Mouse (Mus musculus) liver, embryonic 13.5 days (tissue): Measurements from ENCODE around the gene Kif16b. TPM values are rescaled to one million over a fixed set of nuclear protein-coding genes. Genes with fewer than 3 reads are reported as not detected.
A peak's percentile ranks its signal among the peaks of the same experiment; 100 is the strongest.

ENCODE experiments used
- ATAC-seq: fragments of 200-750 bp; cut with Nextera tagmentation; 2 replicates; pipeline ENCODE4 v1.8.0; 2017; ENCODE audit warnings: low read depth, mild to moderate bottlenecking, moderate number of reproducible peaks, moderate library complexity
- DNase-seq: peaks from one replicate; pipeline ENCODE4 v3.0.0; 2022
- H3K27ac ChIP-seq: fragments of 300-500 bp; sonication (generic); 2 replicates; pipeline ENCODE4 v1.5.1; 2015; ENCODE audit warnings: moderate library complexity, mild to moderate bottlenecking, inconsistent platforms
- H3K27me3 ChIP-seq: fragments of 300-500 bp; sonication (generic); 2 replicates; pipeline ENCODE4 v1.6.1; 2015; ENCODE audit warnings: mild to moderate bottlenecking, inconsistent platforms
- H3K36me3 ChIP-seq: fragments of 300-500 bp; sonication (generic); 2 replicates; pipeline ENCODE4 v1.6.1; 2015; ENCODE audit warnings: mild to moderate bottlenecking, inconsistent platforms
- H3K4me1 ChIP-seq: fragments of 300-500 bp; sonication (generic); replicated peaks from 2 replicates; pipeline ENCODE4 v1.6.1; 2015; ENCODE audit warnings: inconsistent platforms
- H3K4me2 ChIP-seq: fragments of 300-500 bp; sonication (generic); 2 replicates; pipeline ENCODE4 v1.6.1; 2015; ENCODE audit warnings: inconsistent platforms, mild to moderate bottlenecking, moderate library complexity
- H3K4me3 ChIP-seq: fragments of 300-500 bp; sonication (generic); replicated peaks from 2 replicates; pipeline ENCODE4 v1.5.1; 2015; ENCODE audit warnings: mild to moderate bottlenecking, inconsistent platforms
- H3K9ac ChIP-seq: fragments of 300-500 bp; sonication (generic); 2 replicates; pipeline ENCODE4 v1.6.1; 2015; ENCODE audit warnings: mild to moderate bottlenecking, inconsistent platforms
- H3K9me3 ChIP-seq: fragments of 300-500 bp; sonication (generic); replicated peaks from 2 replicates; pipeline ENCODE4 v1.6.1; 2016; ENCODE audit warnings: inconsistent platforms
- WGBS: fragments of 180-500 bp; shearing (Covaris S2); methylation state at CpG from one replicate; pipeline ENCODE4 v1.1.7; 2015; ENCODE audit not compliant: insufficient replicate concordance; 5-methylcytosine and 5-hydroxymethylcytosine counted together
- polyA plus RNA-seq: library from polyadenylated mRNA; unstranded; fragments of >200 nt; fragmentation: Nextera tagmentation; extraction: Ambion mirVana; gene quantifications from 2 replicates; pipeline ENCODE4 v1.2.1, GENCODE M21; 2015

The Kif16b gene
- polyA plus RNA-seq, 1 experiment from 2014 or later, result 2.9 TPM

DNA sequence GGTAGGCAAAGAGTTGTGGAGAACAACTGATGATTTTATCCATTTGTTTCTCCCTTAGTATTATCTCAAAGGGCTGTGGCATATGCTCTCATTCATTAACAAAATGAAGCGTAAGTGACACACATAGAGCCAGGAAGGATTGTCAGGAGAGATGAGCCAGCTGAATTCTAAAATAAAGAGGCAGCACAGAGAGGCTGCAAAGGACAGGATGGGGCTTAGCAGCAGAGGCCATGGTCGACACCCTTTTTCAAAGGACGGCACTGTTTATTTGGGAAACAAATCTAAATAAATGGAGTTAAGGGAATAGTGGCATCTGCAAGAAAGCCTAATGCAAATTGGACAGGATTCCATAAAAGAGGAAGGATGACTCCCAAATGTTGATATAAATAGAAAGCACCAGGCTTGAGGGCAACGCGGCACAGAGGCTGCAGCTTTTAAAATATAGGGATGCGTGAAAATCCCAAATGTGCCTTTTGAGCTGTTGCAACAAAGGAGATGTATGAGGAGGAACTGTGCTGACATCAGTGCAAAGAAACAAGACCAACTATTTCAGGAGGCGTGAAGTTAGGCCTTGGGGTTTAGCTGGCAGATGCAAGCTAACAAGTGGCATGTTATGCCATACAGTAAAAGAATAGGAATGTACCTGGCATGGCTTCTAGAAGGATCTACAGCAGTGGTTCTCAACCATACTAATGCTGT, 265.6 kb downstream of the Kif16b start:
- H3K4me3 ChIP-seq, result no peak overlapping the region
- no peaks in the 10 kb centered on the region for H3K27me3 ChIP-seq
- no peak overlapping the region for H3K4me2 ChIP-seq
- DNase-seq, result no peak
- no peak overlapping the region for H3K9ac ChIP-seq
- H3K36me3 ChIP-seq, result no peaks in the 10 kb centered on the region
- H3K27ac ChIP-seq, result no peak overlapping the region
- WGBS, result 74% methylated on average over 7 of the region's 7 CpGs
- no peaks in the 10 kb centered on the region for H3K9me3 ChIP-seq
- ATAC-seq, result no peak
- no peaks in the 10 kb centered on the region for H3K4me1 ChIP-seq

DNA sequence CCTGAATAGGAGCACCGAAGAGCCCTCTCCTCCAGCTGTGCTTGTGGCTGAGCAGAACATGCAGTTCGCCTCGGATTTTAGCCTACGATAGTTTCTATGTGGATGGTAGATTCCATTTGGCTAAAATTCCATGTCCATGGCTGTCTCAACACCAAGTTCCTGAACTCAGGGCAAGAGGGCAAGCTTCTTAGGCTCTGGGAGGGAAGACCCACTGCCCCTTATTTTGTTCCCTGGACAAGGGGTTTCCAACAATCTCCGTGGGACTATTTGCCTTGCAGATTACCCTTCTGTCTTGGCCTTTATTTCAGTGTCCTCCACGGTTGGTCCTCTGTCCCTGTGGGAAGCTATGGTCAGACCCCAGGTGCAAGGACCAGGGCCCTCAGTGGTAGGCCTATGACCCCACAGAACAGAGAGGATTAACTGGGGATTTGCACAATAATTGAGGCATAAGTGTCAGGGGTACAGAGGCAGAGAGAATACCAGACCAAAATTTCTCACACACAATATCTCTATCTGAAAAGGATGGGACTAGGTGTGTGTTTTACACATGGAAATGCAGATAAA, 267.3 kb downstream of the Kif16b start:
- 68% methylated on average over 6 of the region's 6 CpGs for WGBS
- ATAC-seq (no peak), DNase-seq (no peak)
- Histone ChIP-seq H3K4me3 (no peak overlapping the region), H3K4me2 (no peak overlapping the region), H3K27ac (no peak overlapping the region), H3K27me3 (no peaks in the 10 kb centered on the region), H3K9me3 (no peaks in the 10 kb centered on the region), H3K4me1 (no peaks in the 10 kb centered on the region), H3K36me3 (no peaks in the 10 kb centered on the region), H3K9ac (no peak overlapping the region)

GRCm38 (mm10) chr2:142629523-142630312, 271.6 kb downstream of the Kif16b start:
- Histone ChIP-seq H3K4me3 (no peak overlapping the region), H3K36me3 (no peaks in the 10 kb centered on the region), H3K4me1 (no peaks in the 10 kb centered on the region), H3K27ac (no peak overlapping the region), H3K4me2 (no peak overlapping the region), H3K9ac (no peak overlapping the region), H3K9me3 (no peaks in the 10 kb centered on the region), H3K27me3 (no peaks in the 10 kb centered on the region)
- ATAC-seq, result no peak
- 71% methylated on average over 2 of the region's 2 CpGs for WGBS
- DNase-seq, result no peak

GRCm38 (mm10) chr2:142625756-142626155, 275.6 kb downstream of the Kif16b start:
- Histone ChIP-seq H3K9me3 (no peaks in the 10 kb centered on the region), H3K4me1 (no peaks in the 10 kb centered on the region), H3K27me3 (no peaks in the 10 kb centered on the region), H3K4me2 (no peak overlapping the region), H3K4me3 (no peak overlapping the region), H3K27ac (no peak overlapping the region), H3K9ac (no peak overlapping the region), H3K36me3 (no peaks in the 10 kb centered on the region)
- WGBS, result 65% methylated on average over 4 of the region's 4 CpGs
- DNase-seq (no peak), ATAC-seq (no peak)

GRCm38 (mm10) chr2:142625101-142625500, 276.2 kb downstream of the Kif16b start:
- no peak overlapping the region for H3K27ac ChIP-seq
- ATAC-seq, result no peak
- no peak for DNase-seq

DNA sequence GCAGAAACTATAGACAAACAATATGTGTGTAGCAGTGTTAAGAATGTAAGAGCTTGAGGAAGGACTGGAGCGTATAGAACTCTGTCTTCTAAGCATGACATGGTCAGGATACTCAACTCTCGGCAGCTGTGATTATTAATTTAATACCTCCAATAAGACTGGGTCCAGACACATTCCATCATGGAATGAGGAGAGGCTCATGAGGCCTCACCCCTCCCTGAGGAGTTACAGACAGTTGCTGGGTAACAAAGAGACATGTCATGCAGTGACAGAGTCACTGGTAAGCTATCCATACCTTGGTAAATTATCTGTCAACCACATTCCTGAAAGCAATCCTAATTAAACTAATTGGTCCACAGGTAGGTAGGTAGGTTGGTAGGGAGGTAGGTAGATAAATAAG, 277.1 kb downstream of the Kif16b start:
- Histone ChIP-seq H3K4me1 (no peaks in the 10 kb centered on the region), H3K9ac (no peak overlapping the region), H3K36me3 (no peaks in the 10 kb centered on the region), H3K27ac (no peak overlapping the region), H3K4me2 (no peak overlapping the region), H3K9me3 (no peaks in the 10 kb centered on the region), H3K27me3 (no peaks in the 10 kb centered on the region), H3K4me3 (no peak overlapping the region)
- WGBS, result 65% methylated on average over 2 of the region's 2 CpGs
- DNase-seq, result no peak
- ATAC-seq, result no peak

More at GRCm38 (mm10) chr2:142625101-142625500, 276.2 kb downstream of the Kif16b start:
- Histone ChIP-seq H3K9ac (no peak overlapping the region), H3K36me3 (no peaks in the 10 kb centered on the region), H3K4me2 (no peak overlapping the region), H3K4me1 (no peaks in the 10 kb centered on the region), H3K27me3 (no peaks in the 10 kb centered on the region), H3K9me3 (no peaks in the 10 kb centered on the region), H3K4me3 (no peak overlapping the region)
- WGBS, result 49% methylated on average over 3 of the region's 3 CpGs

DNA sequence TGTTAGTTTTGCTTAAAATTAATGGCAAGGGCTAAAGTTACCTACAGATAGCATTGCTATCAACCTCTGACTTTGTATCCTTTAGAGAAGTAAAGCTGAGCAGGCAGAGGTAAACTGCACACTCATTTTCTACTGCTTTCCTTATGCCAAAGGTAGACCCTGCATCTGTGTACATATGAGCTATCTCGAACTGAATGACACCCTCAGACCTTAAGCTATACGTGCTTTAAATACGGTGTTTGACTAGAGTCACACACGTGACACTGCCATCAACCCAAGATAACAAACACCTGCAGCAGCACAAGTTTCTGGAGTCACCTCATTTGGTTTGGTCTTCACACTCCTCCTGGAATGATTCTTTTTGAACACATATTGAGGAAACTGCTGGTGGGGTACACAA, 280.2 kb downstream of the Kif16b start:
- no peaks in the 10 kb centered on the region for H3K4me1 ChIP-seq
- no peak overlapping the region for H3K4me3 ChIP-seq
- no peak overlapping the region for H3K9ac ChIP-seq
- DNase-seq (no peak), ATAC-seq (no peak)
- 73% methylated on average over 4 of the region's 4 CpGs for WGBS
- H3K36me3 ChIP-seq, result no peaks in the 10 kb centered on the region
- H3K9me3 ChIP-seq, result no peaks in the 10 kb centered on the region
- H3K27ac ChIP-seq, result no peak overlapping the region
- H3K27me3 ChIP-seq, result no peaks in the 10 kb centered on the region
- no peak overlapping the region for H3K4me2 ChIP-seq

DNA sequence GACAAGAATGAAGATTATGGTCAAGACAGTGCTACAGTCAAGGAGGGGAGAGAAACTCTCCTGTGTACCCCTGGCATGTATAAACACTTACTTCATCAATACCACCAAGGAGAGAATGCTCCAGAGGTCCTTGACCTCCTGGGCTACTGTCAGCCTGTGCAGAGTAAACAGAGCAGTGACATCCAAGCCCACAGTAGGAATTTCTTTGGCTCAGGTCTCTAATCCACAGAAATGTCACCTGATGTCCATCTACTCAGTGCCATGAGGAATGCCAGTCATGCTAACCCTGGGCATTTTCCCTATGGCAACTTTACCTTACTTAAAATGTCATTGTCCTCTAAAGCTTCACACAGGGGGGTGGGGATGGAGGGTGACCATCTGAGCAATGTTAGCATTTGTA, 281.4 kb downstream of the Kif16b start:
- no peak overlapping the region for H3K27ac ChIP-seq
- H3K9ac ChIP-seq, result no peak overlapping the region
- DNase-seq (no peak), ATAC-seq (no peak)
- H3K4me2 ChIP-seq, result no peak overlapping the region
- H3K36me3 ChIP-seq, result no peaks in the 10 kb centered on the region
- no peaks in the 10 kb centered on the region for H3K4me1 ChIP-seq
- H3K4me3 ChIP-seq, result no peak overlapping the region
- H3K9me3 ChIP-seq, result no peaks in the 10 kb centered on the region
- no peaks in the 10 kb centered on the region for H3K27me3 ChIP-seq

- no peak for DNase-seq
- Histone ChIP-seq H3K36me3 (no peaks in the 10 kb centered on the region), H3K27me3 (no peaks in the 10 kb centered on the region), H3K27ac (no peak overlapping the region), H3K9me3 (no peaks in the 10 kb centered on the region), H3K9ac (no peak overlapping the region), H3K4me1 (no peaks in the 10 kb centered on the region), H3K4me3 (no peak overlapping the region), H3K4me2 (no peak overlapping the region)
- ATAC-seq, result no peak
- WGBS, result 41% methylated on average over 5 of the region's 5 CpGs
These were observed 286.8 kb downstream of the Kif16b start for GRCm38 (mm10) chr2:142614535-142614934.

DNA sequence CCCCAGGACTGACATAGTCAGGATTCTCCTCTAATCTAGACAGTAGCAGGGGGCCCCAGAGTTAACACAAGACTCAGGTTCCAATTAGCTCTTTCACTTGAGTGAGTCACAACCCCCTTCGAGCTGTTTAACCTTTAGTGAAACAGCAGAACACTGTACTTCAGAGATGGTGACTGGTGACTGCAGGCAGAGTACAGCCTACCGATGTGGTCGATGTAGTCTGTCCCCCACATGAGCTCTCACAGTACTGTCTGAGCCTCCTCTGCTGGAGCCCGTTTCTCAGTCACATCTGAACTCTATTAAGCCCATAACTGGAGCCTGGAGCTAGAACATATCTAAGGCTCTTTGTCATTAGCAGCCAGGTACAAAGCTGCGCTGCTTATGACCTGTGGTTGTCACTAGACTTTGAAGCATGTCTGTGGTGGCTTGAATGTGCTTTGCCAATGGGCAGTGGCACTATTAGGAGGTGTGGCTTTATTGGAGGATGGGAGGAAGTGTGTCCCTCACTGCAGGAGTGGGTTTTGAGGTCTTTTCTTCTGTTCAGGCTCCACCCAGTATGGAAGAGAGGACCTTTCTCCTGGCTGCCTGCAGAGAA, 288.9 kb downstream of the Kif16b start:
- DNase-seq, result no peak
- 69% methylated on average over 5 of the region's 5 CpGs for WGBS
- no peak for ATAC-seq

GRCm38 (mm10) chr2:142611113-142611512, 290.2 kb downstream of the Kif16b start:
- Histone ChIP-seq H3K4me1 (no peaks in the 10 kb centered on the region), H3K9me3 (no peaks in the 10 kb centered on the region), H3K4me3 (no peak overlapping the region), H3K27ac (no peak overlapping the region), H3K36me3 (no peaks in the 10 kb centered on the region), H3K9ac (no peak overlapping the region), H3K4me2 (no peak overlapping the region), H3K27me3 (no peaks in the 10 kb centered on the region)
- peak; percentile 2 for DNase-seq
- ATAC-seq, result no peak; the same call in 1 of the 2 replicates
- WGBS, result 57% methylated on average over 6 of the region's 6 CpGs

More for the DNA sequence above, 288.9 kb downstream of the Kif16b start:
- Histone ChIP-seq H3K27me3 (no peaks in the 10 kb centered on the region), H3K4me2 (no peak overlapping the region), H3K4me1 (no peaks in the 10 kb centered on the region), H3K4me3 (no peak overlapping the region), H3K9ac (no peak overlapping the region), H3K27ac (no peak overlapping the region), H3K9me3 (no peaks in the 10 kb centered on the region), H3K36me3 (no peaks in the 10 kb centered on the region)
